Mouse (Mus musculus) ES-E14 (cell line): ENCODE results near the gene E130309D02Rik.

Experiments used
- CHD2 ChIP-seq: IDR thresholded peaks from 2 replicates; pipeline ENCODE4 v1.6.1; 2014; ENCODE audit warnings: mild to moderate bottlenecking, low read depth, low read length, inconsistent platforms
- HCFC1 ChIP-seq: IDR thresholded peaks from 2 replicates; pipeline ENCODE4 v1.6.1; 2012; ENCODE audit warnings: low read length, inconsistent platforms, borderline replicate concordance; ENCODE audit not compliant: insufficient read depth
- ZNF384 ChIP-seq: IDR thresholded peaks from 2 replicates; pipeline ENCODE4 v1.6.1; 2012; ENCODE audit warnings: low read depth, low read length, inconsistent platforms

DNA sequence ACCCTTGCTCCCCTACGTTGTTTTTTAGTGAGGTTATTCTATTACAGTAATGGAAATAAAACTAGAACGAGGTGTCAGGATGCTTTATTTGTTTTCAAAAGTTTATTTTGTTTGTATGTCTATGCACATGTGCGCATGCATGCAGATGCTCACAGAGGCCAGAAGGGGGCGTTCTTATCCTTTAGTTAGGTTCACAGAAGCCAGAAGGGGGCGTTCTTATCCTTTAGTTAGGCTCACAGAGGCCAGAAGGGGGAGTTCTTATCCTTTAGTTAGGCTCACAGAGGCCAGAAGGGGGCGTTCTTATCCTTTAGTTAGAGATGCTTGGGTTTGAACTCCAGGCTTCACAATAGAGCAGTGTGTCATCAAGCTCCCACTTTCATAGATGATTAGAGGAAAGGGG is 21.4 kb upstream of the E130309D02Rik start:
- TF ChIP-seq ZNF384 (no peak), HCFC1 (no peak), CHD2 (no peak)
